Mouse (Mus musculus) G1E-ER4 (cell line): ENCODE data around the gene Osbpl9. TPM values are rescaled to one million over a fixed set of nuclear protein-coding genes. Genes with fewer than 3 reads are reported as not detected.

Source experiments
- GATA1 ChIP-seq: IDR thresholded peaks from one replicate; pipeline ENCODE4 v1.8.0; 2012; ENCODE audit warnings: low read length, inconsistent platforms
- polyA plus RNA-seq: library from polyadenylated mRNA; stranded (reverse); fragments of >175 nt; gene quantifications from 2 replicates; pipeline ENCODE4 v1.2.3, GENCODE M21; 2012

Osbpl9 gene
- 3.4 and 5.4 TPM in 2 replicates for polyA plus RNA-seq

DNA sequence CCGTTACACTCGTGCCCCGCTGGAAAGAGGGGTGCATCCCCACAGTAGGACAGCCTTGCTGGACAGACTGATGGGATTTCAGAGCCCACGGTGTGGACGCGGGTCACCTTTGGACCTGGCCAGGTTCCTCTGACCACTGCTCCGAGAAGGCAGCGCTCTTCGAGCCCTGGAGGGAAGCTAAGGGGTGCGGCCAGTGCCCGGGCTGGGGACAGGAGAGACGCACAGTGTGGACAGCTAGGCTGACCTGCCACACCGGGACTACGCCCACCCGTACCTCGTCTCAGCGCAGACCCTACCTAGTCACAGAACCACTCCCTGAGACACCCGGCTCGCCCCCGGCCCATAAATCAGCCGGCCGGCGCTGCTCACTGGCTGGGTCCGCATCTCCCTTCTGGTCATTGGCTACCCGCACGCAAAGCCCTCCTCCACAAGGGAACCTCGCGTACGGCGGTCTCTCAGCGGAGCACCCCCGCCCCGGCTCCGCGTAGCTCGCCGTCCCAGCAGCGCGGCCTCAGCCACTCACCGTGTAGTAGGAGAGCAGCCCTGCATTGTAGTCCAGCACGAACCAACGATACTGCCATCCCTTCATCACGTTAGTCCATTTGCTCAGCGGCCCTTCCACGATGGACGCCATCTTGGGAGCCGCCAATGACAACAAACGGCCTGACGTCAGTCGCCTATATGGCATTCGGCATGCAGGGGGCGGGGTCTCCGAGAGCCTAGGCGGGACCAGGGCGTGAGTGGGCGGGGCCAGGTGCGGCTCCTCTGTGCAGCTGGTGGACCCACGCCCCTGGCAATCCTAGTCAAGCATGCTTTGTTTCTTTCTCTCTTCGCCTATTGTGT lies at the start of gene Osbpl9:
Gene Osbpl9 (minus strand): TSS at position 691 of the 843 bp plus-strand sequence.
- no peak for TF ChIP-seq GATA1

DNA sequence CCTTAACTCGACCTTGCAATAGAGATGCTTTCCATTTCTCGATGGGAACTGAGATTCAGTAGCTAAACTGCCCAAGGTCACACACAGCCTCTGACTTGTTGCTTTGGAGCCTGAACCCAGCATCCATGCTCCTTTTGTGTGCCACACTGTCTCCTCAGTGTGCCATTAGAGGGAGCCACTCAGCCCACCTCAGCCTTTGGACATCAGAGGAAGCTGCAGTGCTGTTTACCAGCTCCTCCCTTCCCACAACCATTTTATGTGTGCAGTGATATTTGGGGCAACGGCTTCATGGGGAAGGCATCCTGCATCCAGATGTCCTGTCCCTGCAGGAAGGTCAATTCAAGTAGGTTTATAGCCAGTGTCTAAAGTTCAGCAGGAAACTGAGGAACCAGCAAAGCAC lies 49.5 kb upstream of the Osbpl9 start:
- TF ChIP-seq GATA1 = no peak

DNA sequence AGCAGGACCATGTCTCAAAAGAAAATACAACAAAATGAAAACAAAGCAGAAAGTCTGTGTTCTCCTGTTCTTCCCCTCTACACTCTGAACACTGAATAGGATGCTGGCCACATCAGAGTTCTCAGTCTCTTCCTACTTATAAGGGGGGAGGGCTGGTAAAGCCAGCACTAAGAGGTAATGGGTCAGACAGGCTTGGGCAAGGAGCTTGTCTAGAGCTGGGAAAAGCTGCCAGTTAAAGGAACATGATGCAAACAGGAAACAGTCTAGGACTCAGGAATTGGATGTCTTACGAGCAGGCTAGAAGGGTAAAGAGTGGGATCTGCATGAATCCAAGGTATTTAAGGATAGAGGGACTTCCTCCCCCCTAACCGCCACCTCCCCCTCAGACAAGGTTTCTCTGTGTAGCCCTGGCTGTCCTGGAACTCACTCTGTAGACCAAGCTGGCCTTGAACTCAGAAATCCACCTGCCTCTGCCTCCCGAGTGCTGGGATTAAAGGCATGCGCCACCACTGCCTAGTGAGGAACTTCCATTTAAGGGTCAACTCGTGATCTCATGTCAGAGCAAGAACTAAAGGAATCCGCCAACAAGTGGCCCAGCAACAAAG lies 43.0 kb upstream of the Osbpl9 start:
- TF ChIP-seq GATA1 = no peak

DNA sequence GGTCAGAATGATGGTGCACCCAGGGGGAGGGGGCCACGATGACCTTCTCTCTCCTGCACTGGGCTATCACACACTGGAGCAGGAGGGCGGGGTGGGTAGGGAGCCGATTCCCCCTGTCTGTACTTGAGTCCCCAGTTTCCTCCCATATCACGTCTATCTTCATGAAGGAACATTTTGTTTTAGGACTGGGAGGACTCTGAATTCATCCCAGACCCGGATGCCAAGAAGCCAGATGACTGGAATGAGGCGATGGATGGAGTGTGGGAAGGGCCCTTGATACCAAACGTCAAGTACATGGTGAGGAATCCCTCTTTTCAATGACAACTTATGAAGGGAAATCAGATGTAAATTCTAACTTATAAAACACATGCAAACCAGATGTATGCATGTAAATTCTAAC lies 42.4 kb upstream of the Osbpl9 start:
- TF ChIP-seq GATA1 = no peak

DNA sequence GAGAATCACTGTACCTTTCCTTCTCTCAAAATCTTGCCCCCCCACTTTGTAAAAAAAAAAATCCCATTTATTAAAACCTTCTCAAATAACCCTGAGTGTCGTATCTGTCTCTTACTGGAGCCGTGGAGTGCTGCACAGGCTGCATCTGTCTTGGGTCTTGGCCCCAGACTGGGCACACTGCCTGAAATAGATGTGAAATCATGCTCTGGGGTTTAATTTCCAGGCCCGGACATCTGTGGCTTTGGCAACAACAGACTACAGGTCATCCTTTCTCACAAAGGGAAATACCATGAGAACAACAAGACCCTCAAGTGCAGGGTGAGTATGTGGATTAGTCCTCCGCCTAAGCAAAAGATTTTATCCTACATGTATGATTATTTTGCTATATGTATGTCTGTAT lies 39.9 kb upstream of the Osbpl9 start:
- no peak for TF ChIP-seq GATA1

DNA sequence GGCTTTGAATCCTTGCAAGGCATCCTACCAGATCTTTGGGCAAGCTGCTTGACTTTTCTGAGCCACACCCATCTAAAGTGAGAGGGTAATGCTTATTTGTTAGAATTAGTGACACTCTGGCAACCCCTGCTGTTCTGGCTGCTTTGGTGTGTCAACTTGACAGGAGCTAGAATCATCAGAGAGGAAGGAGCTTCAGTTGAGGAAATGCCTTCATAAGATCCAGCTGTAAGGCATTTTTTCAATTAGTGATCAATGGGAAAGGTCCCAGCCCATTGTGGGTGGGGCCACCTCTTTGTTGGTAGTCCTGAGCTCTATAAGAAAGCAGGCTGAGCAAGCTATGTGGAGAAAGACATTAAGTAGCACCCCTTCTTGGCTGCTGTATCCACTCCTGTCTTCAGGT lies 39.1 kb upstream of the Osbpl9 start:
- TF ChIP-seq GATA1 = no peak

DNA sequence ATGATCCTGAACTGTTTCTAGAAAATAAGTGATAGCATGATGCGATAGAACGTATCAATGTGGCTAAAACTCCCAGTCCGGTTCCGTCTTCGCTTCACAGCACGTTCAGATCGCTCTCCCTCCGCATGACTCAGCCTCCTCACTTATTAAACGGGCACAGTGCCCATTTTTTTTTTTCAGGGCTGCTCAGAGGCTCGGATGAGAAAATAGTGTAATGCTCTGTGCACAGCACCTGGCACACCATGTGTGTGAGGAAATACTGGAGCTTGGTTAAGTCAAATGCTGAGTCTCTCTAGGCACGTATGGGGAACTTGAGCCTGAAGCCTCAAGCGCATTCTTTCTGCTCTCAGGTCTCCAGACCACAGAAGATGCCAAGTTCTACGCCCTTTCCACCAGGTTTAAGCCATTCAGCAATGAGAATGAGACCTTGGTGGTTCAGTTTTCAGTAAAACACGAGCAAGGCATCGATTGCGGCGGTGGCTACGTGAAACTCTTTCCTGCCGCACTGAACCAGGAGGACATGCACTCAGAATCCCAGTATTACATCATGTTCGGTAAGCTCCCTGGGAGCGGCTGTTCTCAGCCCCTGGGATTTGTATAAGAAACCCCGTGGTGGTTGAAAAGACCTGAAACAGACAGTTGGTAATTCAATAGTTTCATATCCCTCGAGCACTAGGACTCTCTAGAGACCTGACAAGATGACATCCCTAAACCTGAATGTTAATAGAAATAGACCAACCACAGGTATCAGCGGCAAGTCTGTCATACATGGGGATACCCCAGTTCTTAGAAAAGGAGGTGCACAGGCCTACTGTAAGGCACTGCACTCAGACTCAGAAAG lies 36.6 kb upstream of the Osbpl9 start:
- no peak for TF ChIP-seq GATA1

DNA sequence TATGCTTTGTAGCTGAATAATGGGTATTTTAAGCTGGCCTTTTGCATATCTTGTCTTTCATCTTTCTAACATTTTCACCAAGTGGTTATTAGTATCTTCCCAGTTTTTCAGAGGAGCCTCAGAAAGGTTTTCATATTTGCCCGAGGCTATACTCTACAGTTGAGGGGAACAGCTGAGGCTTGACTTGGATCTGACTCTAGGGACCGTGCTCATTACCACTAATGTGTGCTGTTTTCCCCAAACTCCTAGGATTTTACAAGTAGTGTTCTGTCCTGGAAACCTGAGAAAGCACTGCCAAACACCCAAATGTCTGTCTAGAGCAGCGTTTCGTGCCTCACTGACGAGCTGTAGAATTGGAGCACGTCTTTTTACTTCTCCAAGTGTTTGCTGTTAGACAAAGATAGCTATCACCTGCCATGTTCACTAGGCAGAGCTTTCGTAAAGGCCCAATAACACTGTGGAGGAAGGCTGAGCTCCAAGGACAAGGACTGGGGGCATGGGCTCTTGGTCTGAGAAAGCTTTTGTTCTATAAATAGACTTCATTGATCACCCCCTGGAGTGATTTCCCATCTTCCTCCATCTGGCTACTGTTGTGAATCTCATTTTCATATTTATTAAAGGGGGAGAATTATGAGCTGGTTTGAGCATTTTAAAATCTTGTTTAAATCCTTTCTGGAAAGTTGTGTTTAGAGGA lies 34.3 kb upstream of the Osbpl9 start:
- TF ChIP-seq GATA1 = no peak

DNA sequence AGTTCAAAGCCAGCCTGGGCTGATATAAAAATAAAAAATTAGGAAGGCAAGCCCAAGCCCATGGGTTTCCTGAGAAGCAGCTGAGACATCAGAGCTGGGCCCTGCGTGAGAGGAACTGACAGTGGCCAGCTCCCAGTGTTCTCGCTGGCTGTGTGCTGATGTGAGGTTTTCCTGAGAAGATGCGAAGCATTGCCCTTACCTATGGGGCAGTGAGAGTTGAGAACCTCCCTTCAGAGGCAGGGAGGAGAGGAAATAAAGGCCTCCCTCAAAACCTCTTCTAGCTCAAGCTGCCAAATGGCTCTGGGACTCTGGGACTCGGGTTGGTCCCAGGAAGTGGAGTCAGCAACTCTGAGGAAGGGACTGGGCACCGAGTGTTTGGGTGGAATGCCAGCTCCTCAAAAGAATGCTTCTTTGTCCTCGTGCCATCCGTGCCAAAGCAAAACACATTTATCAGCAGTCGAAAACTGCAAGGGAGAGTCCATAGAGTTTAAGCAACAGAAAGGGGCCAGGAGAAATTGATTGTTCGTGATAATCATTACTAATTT lies 32.8 kb upstream of the Osbpl9 start:
- TF ChIP-seq GATA1 = no peak

DNA sequence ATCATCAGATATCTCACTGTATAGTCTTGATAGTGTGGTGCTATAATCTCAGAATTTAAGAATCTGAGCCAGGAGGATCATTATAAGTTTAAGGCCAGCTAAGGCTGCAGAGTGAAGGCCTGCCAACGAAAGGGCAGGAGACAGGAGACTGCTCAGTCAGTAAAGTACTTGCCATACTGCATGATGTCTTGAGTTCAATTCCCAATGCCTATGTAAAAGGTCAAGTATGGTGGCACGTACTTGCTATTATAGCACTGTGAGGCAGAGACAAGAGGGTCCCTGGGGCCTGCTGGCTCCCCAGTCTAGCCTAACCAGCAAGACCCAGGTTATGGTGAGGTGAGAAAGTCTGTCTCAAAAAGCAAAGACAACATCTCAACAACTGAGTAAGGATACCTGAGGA lies 32.1 kb upstream of the Osbpl9 start, which contains the start of gene Calr4:
Gene Calr4 (plus strand): TSS at position 301 of the 400 bp plus-strand sequence.
- no peak for TF ChIP-seq GATA1

DNA sequence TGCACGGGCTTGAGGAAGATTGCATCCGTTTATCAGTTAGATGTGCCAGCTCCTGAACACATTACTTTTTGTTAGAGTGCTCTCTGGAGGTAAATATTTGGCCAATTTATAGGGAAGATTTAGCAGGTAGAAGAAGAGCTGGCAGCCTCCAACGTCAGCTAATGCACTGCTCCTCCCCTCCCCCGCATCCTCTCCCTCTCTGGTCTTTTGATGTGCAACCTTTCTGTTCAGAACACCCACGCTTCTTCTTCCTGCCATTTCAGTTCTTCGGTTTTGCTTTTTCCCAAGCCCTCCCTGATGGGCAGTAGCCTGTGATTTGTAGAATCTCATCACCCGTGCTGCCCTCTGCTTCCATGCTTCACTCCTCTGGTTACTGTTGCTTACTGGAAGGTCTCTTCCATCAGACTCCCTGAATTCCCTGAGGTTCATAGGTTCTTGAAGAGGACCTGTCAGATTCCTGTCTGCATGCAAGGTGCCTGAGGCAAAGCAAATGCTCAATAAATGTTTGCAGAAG lies 27.8 kb upstream of the Osbpl9 start:
- TF ChIP-seq GATA1 = no peak

DNA sequence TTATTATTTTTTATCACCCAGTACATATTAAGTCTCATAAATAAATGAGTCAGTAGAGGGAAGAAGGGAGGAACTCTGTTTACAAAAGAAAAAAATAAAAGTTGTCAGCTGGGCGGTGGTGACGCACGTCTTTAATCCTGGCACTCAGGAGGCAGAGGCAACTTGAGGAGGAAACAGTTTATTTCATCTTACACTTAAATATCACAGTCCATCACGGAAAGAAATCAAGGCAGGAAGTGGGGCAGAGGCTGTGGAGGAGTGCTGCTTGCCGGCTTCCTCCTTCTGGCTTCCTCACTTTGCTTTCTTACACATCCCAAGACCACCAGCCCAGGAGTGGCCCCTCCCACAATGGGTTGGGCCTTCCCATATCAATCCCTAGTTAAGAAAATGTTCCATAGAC lies 24.0 kb upstream of the Osbpl9 start:
- no peak for TF ChIP-seq GATA1

DNA sequence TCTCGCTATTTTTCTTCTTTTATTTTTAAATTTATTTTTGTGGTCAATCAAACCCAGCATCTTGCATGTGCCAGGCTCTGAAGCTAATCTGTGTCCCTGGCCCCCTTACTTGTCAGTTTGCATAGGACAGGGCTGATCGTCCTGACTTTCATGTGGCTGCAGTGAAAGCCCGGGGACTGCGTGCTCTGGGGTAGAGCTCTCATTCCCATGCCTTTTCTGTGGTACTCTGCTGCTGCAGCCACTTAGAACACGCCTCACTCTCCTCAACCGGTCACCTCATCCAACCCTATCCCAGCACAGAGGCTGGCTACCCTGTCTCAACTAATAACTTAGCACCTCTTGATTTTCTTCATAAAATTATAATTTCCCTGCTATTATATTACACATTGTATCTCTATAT lies 23.5 kb upstream of the Osbpl9 start:
- no peak for TF ChIP-seq GATA1

DNA sequence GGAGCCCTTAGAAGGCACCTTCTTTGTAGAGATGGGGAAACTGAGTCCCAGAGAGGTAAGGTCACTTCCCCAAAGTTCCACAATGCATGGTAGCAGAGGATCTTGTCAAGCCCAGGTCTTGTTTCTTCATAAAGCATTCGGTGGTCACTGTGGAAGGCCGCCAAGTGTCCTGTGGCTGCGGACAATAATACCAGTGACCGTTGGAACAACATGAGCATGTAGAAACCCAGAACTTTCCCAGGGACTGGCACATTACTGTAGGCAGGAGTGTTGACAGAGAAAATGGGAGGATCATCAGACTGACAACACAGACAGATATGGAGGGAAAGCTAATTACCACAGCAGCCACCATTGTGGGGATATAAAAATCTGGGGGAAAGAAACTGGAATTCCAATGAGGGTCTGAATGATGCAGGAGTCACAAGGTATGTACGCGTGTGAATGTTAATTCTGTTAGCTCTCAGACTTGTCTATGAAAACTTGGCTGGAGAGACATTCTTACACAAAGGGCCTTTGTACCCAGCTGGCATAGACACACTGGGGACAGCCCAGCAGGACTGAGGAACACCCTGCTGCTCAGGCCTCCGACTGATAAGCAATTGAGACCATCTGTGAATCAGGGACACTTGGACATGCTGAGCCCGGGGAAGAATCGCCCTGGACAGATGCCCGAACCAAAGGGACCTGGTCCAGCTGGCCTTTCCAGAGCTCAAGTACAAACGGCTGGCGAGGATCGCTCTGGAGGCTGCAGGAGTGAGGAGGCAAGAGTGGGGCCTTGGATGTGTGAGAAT lies 22.9 kb upstream of the Osbpl9 start:
- TF ChIP-seq GATA1 = no peak
